Mouse (Mus musculus) heart, adult 11 months (tissue): Measurements from ENCODE around the gene Rhno1.
"Not testable (repeated sequence)": the region's sequence is repeated elsewhere in the genome, so short reads cannot be mapped to it uniquely, and the experiment has no call there.

Source experiments
- DNase-seq: peaks from one replicate; pipeline ENCODE4 v3.0.0; 2022

The Rhno1 gene

DNA sequence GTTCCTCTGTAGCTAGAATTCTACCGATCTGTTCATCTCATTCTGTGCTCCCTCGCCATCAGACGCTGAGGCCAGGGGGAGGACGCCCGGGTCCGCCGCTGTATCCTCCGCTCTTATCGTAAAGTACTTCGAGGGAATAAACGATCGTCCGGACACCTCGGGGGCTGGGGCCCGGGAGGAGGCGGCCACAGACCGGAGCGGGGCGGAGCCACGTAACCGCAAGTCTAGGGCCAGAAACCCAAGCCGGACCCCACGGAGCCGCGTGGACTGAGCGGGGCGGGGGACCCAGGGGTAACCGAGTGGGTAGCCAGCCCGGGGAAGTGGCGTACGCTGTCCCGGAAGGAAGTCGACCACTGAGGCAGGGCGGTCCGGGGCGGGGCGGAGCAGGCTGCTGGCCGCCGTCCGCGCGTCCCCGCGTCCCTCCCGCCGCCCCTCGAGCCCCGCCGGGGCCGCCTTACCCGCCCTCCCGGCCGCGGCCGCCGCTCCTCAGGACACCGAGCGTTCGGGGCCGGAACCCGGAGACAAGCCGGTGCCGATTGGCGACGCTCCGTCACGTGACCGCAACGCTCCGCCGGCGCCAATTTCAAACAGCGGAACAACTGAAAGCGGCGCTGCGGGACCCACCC, at the start of gene Rhno1, which contains the start of gene Foxm1:
TSS of gene Rhno1 (minus strand) at position 531 of the 626 bp plus-strand sequence.
TSS of gene Foxm1 (plus strand) at position 587 of the 626 bp plus-strand sequence.
- DNase-seq = peak; percentile 99

DNA sequence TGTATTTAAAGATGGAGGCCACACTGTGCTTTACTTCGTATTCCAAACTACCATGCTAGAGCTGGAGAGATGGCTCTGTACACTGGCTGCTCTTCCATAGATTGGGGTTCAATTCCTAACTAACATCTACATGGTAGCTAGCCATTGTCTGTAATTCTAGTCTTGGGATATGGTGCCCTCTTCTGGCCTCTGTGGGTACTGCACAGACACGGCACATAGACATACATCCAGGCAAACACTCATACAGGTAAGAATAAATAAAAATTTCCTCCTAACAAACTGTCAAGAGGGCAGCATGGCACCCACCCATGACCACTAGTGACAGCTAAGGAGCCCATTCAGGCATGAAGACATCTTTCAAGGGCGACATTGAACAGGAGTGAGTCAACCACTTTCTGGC, 48.4 kb upstream of the Rhno1 start:
- peak; percentile 91 for DNase-seq

DNA sequence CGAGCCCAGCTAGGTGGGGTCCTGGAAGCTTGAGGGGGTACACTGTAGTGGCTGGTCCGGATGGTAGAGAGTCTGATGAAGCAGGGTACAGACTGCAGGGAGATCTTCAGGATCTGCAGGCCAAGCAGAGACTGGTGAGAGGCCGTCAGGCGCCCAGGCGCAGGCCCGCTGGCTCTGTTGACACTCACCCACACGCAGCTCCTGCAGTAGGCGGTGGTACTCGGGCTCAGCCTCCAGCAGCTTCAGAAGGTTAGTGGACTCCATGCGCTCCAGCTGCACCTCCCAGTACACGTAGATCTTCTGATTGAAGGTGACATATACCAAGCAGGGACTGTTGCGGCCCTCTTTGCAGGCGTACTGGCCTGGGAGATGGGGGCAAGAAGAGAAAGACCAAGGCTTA, 47.6 kb upstream of the Rhno1 start:
- DNase-seq = no peak

DNA sequence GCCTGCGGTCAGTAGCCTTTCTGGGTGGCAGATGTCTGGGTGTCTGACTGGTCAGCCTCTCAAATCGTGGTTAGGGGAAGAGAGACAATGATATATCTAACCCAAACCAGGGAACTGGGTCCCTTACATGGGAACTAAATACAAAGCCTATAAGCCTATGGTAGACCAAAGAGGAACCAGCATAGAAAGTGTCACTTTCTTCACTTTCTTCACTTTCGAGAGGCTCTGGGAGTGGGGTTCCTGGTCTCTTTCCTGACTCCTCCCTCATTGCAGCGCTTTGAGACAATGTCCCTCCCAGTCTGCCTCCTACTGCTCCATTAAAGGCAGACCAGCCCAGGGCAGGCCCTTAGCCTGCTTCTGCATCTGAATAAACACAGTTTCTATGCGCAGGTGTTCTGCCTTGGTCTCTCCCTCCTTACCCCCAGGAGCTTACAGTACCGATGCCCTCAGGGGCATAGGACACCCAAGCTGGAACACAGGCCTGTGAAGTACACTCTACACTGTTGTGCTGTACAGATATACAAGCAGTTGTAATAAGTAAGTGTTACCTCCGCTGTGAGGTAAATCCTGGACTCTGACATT, 45.9 kb upstream of the Rhno1 start:
- no peak for DNase-seq

DNA sequence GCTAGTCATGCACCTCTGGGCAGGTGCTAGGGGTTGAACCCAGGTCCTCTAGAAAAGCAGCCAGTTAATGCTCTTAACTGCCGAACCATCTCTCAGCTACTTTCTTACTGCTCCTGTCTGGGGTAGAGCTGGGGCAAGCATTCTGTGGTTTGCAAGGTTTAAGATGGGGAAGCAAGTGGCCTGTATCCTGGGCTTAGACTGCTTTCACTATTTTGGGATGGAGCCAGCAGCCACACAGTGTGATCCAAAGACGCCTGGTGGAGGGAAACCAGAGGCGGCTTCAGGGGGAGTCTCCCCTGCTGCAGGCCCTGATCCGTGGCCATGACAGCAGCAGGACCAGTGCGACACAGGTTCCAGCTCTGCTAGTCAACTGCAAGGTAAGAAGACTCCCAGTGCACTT, 42.0 kb upstream of the Rhno1 start:
- no peak for DNase-seq

DNA sequence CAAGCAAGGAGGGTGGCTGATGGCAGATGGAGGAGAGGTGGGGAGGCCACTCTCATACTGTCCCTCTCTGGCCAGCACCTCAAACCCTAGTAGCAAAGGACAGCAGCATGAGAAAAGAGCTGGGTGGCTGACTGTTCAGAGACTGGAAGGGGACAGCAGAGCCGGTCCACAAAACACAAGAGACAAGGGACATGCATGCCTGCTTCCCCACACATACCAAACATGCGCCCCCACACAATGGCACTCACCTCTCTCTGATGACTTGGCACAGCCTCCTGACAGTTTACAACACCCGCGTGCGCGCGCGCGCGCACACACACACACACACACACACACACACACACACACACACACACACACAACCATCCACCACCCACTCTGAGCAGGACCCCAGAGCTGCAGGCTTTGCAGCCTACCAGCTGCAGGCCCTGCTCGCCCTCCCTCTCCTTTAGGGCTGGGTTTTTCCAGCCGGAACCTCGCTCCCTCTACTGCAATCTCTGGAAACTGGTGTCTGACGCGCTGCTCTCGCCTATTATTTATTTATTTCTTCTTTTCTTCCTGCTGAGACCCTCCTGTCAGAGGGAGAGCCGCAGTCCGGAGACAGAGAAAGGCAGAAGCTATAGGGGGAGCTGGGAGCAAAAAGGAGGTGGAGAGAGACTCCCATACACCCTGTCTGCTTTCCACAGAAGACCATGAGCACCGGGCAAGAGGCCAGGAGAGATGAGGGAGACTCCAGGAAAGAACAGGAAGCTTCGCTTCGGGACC, 36.9 kb upstream of the Rhno1 start:
- no peak for DNase-seq

DNA sequence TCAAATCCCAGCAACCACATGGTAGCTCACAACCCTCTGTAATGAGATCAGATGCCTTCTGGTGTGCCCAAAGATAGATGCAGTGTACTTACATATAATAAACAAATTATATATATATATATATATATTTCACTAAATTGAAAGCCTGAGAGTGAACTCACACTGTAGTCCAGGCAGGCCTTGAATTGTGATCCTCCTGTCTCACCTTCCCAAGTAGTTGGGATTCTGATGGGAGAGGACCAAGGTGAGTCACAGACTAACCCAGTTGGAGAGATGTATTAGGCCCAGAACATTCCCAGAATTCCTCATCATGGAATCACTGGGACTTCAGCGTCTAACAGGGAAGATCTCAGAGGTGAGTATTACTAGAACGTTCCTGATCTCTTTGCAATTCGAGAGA, 36.3 kb upstream of the Rhno1 start, which contains the start of gene Nrip2:
TSS of gene Nrip2 (plus strand) at position 301 of the 400 bp plus-strand sequence.
- DNase-seq = no peak

DNA sequence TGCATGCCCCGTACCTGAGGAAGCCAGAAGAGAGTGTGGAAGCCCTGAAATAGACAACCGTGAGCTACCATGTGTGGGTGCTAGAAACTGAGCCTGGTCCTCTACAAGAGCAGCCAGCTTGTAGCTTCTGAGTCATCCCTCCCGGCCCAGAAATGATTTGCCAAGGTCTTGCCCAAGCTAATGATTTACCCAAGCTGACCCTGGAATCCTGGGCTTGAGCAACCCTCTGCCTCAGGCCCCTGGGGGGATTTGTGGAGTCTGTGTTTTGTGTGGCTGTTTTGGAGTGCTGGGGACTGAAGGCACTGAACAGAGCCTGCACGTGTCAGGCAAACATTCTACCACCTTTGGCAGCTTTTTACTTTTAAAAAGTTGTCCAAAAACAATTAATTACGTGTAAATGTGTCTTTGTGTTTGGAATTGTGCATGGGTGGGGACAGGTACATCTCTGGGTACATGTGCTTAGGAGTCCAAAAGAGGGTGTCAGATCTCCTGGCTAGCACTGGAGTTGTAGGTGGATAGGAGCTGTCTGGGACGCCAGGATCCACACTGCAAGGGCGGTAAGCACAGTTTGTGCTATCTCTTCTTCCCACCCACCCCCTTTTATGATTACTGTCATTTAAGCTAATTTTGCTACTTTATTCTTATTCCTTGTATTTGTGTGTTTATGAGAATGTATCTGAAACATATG, 35.0 kb upstream of the Rhno1 start:
- no peak for DNase-seq

DNA sequence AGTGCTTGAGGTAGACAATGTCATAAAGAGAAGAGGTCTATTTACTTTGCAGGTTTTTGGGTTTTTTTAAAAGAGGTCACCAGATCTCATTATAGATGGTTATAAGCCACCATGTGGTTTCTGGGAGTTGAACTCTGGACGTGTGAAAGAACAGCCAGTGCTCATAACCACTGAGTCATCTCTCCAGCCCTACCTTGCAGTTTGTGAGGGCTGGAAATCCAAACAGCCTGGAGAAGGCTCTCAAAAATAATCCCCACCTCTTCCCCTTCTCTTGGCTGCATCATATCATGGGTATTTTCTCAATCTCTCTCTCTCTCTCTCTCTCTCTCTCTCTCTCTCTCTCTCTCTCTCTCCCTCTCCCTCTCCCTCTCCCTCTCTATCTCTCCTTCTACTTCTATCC, 28.0 kb upstream of the Rhno1 start:
- no peak for DNase-seq

DNA sequence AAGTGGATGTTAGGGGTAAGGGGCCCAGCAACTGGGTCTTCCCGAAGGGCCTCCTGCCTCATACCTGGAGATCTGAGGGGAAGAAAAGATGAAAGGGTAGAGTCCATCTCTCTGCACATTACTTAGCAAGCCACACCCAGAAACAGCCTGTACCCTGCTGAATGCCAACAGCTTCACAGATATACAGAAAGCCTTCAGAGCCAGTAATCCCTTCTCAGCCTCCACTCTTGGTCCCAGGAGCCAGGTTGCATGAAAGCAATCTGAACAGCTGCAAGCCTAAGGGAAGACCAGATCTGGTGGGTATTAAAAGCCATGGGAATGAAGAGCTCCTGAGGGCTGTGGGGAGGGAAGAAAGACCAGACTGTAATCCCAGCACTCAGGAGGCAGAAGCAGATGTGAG, 26.5 kb upstream of the Rhno1 start:
- no peak for DNase-seq

DNA sequence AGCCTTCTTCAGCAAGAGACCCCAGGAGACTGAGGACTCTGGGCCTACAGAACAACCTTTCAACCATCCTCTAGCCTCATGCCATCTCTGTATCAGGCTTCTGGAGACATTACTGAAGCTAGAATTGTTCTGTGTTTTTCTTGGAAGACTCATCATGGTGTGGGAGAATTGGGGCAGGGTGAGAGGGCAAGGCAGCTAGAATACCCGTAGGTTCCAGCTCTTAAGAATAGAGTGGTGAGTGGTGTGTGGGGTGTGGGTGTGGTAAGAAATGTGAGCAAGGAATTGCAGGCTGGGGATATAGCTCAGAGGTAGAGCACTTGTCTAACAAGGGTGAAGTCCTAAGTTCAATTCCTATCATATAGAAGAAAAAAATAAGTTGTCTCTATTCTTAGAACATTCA, 22.3 kb upstream of the Rhno1 start:
- no peak for DNase-seq

DNA sequence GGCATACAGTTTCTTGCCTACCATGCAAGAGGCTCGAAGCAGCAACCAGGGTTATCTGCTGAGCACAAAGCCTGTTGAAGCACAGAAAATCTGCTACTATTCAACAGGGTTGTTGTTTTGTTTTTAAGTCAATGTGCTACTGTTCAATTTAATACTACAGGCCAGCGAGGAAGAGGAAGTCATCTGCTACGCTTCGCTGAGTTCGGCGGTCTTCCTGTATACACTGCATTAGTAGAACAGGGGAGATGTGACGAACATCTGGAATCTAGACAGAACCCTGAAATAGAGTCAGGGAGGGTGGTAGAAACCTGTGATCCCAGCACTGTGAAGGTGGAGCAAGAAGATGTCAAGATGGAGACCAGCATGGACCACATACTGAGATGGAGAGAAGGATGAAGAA, 21.0 kb upstream of the Rhno1 start:
- no peak for DNase-seq

DNA sequence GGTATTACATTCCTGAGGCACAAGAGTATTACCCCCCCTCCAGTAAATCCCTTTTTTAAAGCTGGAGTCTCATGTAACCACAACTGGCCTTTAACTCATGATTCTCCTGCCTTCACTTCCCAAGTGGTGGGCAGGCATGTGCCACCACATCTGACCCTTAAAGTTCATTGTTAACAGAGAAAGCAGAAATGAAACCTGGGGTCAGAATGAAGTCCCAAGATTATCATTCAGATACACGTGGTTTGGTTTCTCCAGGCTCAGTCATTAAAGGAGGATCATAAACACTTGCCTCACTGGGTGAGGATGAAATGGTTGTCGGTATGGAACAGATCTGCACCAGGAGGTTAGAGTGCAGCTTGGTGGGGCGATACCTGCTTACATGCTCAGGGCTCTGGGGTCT, 18.5 kb upstream of the Rhno1 start:
- DNase-seq = no peak

DNA sequence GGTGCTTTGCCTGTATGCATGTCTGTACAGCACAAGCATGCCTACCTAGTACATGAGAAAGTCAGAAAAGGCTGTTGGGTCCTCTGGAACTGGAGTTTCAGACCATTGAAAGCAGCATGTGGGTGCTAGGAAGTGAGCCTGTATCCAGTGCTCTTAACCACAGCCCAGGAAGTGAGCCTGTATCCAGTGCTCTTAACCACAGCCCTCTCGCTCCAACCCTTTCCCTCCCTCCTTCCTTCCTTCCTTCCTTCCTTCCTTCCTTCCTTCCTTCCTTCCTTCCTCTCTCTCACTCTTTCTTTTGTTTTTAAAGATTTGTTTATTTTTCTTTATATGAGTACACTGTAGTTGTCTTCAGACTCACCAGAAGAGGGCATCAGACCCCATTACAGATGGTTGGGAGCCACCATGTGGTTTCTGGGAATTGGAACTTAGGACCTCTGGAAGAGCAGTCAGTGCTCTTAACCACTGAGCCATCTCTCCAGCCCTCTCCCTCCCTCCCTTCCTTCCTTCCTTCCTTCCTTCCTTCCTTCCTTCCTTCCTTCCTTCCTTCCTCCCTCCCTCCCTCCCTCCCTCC, 18.0 kb upstream of the Rhno1 start:
- DNase-seq = not testable (repeated sequence)

DNA sequence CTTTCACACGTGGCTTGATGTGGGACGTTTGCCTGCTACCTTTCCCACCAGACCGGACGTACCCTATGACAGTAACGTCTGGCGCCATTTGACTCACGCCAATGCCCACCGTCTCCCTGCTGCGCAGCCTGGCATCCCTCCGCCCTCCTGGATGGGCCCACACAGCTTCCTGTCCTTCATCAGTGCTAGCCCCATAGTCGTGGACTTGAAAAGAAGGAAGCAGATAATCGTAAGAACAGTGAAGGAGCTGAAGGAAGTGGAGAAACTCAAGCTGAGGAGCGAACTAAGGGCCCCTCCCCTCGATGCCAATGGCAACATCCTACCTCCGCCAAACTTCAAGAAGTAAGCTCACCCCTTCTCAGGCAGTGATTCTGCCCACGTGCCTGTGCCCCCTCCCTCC, 16.9 kb upstream of the Rhno1 start:
- no peak for DNase-seq

DNA sequence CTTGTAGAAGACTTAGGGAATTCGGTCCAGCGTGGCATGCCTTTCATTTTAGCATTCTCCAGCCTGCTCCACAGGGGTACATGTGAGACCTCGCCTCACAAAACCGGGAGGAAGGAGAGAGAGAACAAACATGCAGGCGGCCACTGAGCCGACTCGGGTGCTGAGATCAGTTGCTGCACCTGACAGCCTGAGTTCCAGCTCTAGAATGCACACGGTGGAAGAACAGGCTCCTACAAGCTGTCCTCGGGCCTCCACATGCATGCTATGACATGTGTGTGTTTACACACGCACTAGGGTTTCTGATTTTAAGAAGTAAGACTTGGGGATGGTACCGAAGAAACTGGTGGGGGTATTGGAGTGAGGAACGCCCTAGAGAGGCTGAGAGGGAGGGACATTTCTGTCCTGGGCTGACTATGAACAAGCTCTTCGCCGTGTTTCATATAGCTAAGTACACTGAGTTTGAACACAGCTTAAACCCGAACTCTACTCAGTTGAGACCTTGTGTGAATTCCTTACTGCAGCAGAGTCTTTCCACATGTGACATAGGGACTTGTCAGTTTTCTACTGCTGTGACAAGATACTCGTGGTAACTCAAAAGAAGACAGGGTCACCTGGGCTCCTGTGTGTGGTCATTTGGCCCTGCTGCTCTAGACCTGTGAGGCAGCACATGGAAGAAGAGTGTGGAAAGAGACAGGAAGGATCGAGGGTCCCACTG, 13.8 kb upstream of the Rhno1 start:
- DNase-seq = no peak

DNA sequence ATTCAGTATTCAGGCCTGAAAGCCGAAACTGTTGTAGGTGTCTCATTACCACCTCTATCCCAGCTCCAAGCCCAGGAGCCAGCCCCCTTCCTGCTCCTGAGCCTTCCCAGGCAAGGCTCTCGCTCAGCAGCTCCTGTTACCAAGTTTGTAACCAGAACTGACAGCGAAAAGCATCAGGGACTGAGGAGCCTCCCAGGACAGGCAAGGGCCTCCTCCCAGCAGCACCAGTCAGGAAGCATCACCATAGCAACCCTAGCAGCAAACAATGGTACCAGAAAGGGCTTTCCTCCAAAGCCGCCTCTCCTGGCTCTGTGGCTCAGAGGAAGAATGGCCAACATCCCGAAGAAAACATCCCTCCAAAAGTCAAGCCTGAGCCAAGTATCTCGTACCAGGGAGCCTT, 12.5 kb upstream of the Rhno1 start, which contains the start of the genes Tex52 and Gm44596:
TSS of gene Tex52 (plus strand) at position 265 of the 400 bp plus-strand sequence.
TSS of gene Gm44596 (plus strand) at position 312 of the 400 bp plus-strand sequence.
- peak; percentile 97 for DNase-seq

DNA sequence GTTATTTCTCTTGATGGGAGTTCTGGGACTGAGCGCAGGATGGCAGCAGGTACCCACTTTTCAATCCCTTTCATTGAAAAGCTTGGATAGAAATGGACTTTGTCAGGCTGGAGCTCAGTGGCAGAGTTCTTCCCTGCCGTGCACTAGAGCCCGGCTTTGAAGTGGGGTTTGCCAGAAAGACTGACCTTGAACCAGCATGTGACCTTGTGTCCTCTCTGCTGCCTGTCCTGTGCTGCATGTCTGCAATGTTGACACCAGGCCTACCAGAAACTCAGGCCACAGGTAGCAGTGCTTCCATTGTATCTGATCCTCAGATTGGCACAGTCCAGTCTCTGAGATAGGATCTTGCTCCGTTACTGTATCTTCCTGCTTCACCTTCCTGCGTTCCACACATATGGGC, 7.3 kb upstream of the Rhno1 start:
- no peak for DNase-seq

DNA sequence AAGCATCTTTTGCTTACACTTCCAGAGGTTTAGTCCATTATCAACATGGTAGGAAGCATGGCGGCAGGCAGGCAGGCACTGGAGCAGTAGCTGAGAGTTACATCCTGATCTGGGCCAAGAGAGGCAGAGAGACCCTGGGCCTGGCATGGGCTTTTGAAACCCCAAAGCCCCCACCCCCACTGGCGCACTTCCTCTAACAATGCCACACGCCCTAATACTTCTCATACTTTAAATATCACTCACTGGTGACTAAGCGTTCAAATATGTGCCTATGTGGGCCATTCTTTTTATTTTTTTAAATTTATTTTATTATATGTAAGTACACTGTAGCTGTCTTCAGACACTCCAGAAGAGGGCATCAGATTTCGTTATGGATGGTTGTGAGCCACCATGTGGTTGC, 3.8 kb upstream of the Rhno1 start:
- DNase-seq = no peak

DNA sequence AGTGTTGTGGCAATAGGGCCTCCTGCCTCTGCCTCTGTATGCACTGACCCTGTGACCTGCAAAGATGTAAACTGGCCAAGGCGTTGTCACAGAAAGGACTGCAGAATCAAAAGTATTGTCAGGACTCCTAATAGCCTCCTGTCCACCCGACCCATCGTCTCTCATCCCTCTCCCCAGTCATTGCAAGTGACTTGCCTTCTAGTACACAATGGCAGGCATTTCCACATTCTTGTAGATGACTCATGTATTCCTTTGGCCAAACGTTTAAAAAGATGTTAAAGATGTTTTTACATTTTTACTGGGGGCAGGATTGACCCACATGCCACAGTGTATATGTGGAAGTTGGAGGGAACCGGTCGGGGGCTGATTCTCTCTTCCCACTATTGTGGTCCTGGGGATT, 2.0 kb upstream of the Rhno1 start:
- no peak for DNase-seq

DNA sequence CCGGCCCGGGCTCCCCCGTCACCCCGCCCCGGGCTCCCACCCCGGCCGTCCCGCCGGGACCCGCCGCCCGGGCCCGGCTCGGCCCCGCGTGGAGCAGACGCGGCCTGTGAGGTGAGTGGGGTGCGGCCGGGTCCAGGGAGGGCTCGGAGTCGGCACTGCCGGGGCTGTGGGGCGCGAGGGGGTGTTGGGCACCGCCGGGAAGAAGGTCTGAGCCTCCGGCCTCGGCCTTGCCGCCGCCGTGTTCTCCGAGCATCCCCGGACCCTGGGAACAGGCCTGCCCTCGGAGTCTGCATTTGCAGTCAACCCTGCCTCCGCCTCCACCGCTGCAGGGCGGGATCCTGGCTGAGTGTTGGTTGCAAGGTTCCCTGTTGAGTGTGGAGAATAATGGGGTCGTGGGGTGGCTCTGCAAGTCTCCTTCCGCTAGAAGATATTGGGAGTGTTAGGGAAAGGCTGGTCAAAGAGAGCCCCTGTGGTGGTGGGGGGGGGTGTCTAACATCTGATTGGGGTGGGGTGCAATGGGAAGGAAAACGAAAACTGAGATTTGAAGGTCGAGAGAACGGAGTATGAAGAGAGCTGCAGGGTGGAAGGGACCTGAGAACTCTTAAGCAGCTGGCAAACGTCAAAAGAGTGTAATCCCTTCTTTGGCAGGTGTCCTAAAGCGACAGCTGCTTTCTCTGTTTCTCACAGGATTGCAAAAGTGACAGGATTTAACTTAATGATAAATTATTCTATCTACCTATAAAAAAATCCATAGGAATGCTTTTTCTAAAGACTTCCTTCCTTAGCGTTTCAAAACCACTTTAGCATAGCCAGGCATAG, 505 bp upstream of the Rhno1 start:
- no peak for DNase-seq
